Mouse (Mus musculus) right cerebral cortex, postnatal 14 days (tissue): Measurements from ENCODE around the gene Lemd1.

Source experiments
- DNase-seq: peaks from one replicate; pipeline ENCODE4 v3.0.0; 2022

Gene Lemd1

GRCm38 (mm10) chr1:132296051-132296450 lies 104.8 kb downstream of the Lemd1 start:
- peak; percentile 44 for DNase-seq

DNA sequence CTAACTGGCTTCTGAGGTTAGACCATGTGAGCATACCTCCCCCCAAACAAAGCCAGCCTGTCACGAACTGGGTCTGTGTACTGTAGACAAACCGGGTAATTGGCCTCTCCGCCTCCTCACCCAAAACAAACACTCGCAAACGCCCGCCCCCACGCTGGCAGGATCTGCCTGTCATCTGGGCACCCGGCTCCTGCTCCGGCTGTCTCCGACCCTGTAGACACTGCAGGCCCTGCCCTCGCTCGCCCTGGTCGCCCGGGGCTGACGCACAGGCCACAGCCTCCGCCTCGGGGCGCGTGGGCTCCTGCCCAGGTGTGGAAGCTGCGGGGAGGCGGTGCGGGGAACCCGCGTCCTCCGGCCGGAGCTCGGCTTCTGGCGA lies 107.2 kb downstream of the Lemd1 start, which contains the start of gene Klhdc8a:
Klhdc8a (plus strand) TSS at position 202 of the 376 bp plus-strand sequence.
- peak; percentile 55 for DNase-seq

DNA sequence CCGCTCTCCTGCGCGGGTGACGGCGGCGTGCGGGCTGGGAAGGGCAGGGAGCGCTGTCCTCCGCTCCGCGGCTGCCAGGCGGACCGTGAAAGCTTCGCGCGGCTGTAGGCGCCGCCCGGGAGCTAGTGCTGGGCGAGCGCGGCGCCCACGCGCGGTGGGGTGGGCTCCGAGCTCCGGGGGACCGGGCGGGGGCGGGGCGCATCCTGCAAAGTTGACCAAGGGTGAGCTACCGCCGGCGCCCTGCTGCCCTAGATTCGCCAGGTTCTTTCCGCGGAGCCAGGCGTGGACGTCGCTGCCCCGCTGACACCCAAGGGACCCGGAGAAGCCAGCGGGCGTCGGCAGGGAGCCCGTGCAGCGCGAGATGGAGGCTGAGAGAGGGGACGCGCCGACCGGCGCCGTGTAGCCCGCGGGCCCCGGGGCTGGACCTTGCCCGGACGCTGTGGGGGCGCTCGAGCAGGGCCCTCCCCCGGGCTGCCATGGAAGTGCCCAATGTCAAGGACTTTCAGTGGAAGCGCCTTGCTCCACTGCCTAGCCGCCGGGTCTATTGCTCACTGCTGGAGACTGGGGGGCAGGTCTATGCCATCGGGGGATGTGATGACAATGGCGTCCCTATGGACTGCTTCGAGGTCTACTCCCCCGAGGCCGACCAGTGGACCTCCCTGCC lies 107.7 kb downstream of the Lemd1 start:
- peak; percentile 51 for DNase-seq

- no peak for DNase-seq
Observed at GRCm38 (mm10) chr1:132299744-132300143, 108.5 kb downstream of the Lemd1 start.

GRCm38 (mm10) chr1:132301242-132301641 lies 110.0 kb downstream of the Lemd1 start:
- no peak for DNase-seq

DNA sequence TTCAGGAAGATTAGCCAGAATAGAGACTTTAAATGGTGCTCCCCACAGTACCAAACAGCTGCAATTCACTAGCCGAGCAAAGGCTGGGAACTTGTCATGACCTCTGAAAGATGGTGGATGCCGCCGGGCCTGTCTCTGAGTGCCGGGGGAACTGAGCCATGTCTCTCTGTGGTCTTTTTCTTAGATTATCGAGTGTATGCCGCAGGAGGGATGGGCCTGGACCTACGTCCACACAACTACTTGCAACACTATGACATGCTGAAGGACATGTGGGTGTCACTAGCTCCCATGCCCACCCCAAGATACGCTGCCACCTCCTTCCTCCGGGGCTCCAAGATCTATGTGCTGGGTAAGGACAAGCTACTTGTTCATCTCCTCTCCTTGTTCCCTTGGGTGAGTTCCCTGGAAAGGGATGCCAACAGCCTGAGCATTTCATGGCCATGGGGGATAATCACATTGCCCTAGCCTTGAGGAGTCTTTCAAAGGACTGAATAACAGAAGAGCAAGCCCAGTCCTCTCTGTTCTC lies 111.2 kb downstream of the Lemd1 start:
- no peak for DNase-seq

DNA sequence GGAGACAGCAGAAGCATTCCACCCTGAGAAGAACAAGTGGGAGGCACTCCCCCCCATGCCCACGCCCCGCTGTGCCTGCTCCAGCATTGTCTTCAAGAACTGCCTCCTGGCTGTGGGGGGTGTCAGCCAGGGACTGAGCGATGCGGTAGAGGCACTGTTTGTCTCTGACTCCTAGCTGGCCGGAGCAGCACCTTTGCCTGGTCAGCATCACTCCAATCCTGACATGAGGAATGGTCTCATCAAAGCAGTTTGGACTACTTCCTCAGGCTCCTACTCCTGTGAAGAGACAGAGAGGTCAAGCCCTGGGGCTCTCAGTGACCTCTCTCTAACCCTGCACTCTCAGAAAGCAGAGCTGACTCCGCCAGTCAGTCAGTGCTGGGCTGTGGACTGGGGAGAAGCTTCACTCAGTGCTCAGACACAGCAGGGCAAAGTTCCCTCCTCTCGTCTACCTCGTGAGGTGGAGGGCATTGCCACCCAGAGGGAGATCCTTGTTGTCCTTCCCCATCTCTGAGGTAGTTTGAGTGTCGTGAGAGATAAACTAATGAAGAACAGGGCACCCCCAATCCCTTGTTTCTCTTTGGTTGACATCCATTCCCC lies 113.5 kb downstream of the Lemd1 start:
- no peak for DNase-seq

DNA sequence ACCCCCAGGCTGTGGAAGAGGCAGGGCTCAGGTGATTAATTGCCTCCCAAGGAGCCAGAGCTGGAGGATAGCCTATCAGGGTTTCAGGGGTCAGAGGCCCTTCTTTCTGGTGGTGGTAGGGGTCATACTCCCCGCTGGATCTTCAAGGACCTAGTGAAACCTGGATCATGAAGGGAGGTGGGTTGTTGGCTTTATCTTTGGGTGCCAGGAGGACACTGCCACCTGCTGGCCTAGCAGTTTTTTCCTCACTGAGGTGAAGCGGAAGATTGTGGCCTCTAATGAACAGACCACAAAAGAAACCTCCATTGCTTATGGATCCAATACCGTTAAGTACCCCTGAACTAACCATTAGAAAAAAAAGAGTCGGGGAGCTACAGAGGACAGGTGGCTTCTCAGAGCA lies 114.9 kb downstream of the Lemd1 start:
- peak; percentile 59 for DNase-seq

DNA sequence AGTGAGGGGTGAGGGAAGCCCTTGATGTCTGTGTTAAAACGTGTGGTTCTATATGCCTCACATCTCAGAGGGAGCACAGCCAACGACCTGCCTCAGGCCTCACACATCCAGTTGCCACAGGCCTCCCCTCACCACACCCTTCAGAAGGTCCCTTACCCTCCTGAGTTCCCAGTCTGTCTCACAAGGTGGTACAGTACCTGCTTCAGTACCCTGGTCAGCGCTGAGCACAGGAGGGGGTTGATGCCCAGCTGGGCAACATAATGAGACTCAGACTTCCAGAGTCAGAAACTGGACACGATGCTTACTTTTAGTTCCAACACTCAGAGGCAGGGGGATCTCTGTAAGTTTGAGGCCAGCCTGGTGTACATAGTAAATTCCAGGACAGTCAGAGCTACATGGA lies 115.6 kb downstream of the Lemd1 start:
- DNase-seq: no peak

DNA sequence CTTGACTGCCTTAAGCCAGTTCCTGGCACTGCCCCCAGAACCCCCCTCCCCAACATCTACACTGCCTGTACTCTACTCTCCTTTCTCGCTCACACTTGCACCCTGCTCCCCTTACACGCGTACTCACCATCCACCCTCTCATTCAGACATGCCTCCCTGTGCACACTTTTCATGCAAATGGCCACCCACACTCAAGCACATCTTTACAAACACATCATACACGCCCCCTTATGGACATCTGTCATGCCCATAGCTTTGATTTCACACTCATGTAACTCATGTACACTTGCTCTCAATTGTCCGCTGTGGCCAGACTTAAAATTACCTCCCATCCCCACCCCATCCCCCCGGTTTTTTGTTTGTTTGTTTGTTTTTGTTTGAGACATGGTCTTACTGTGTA lies 116.7 kb downstream of the Lemd1 start:
- DNase-seq: no peak

GRCm38 (mm10) chr1:132308674-132309073 lies 117.4 kb downstream of the Lemd1 start:
- DNase-seq: no peak
